Mouse (Mus musculus): ENCODE results near the gene Sln. TPM values are rescaled to one million over a fixed set of nuclear protein-coding genes. Genes with fewer than 3 reads are reported as not detected.

Sln gene
- 0.15 and 0.49 TPM in 2 replicates for polyA plus RNA-seq (2016; fragmentation: Nextera tagmentation; extraction: Ambion mirVana)

DNA sequence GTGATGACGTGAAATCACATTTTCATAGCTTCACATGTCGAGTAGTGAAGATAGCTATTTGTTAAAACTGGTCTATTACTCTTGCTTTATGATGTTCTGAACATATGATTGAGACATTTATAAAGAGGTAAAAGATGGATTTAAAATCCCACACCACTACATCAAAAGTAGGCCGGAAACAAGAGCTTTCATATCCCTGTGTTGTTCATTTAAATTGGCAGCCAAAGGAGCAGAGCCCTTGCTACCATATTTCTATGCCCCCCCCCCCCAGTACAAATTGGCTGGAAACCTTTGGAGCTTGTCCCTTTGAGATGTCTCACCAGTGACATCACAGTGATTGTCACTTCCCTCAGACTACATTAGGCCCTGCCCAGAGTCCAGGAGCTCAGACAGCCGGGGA lies at the start of gene Sln:
Gene Sln, plus strand, starts transcription at position 301 of the 400 bp plus-strand sequence.
- 73% methylated on average over 4 of the region's 4 CpGs for WGBS (ENCODE audit: insufficient replicate concordance)
- no peak for ATAC-seq
- no peaks in the 10 kb centered on the region for H3K9me3 ChIP-seq (replicated peaks)

DNA sequence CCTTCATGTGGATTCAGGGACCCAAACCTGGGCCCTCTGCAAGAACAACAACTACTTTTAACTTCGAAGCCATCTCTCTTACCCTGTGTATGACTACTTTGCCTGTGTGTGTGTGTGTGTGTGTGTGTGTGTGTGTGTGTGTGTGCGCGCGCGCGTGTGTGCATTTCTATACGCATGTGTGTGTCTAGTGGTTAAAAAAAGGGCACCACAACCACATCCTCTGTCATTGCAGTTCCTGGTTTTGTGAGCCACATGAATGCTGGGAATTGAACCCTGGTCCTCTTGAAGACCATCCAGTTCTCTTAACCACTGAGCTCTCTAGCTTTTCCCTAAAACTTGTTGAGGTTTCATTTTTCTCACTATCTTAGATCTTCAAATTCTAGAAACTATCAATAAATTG lies 47.0 kb upstream of the Sln start:
- no peak overlapping the region for H3K27ac ChIP-seq
- no peaks in the 10 kb centered on the region for H3K9me3 ChIP-seq (replicated peaks)
- WGBS (ENCODE audit: insufficient replicate concordance), result 84% methylated on average over 7 of the region's 7 CpGs
- H3K4me2 ChIP-seq, result no peak overlapping the region
- ATAC-seq, result no peak
- H3K9ac ChIP-seq, result no peak overlapping the region
- H3K36me3 ChIP-seq, result no peaks in the 10 kb centered on the region
- H3K27me3 ChIP-seq (replicated peaks), result no peaks in the 10 kb centered on the region
- no peak overlapping the region for H3K4me3 ChIP-seq
- H3K4me1 ChIP-seq, result peaks cover 4% of the 10 kb centered on the region; the same call in 1 of the 2 replicates

More for the DNA sequence above, at the start of gene Sln:
- no peak within 1 kb of the TSS for H3K4me2 ChIP-seq
- no peaks in the 10 kb centered on the region for H3K4me1 ChIP-seq
- H3K27me3 ChIP-seq (replicated peaks), result no peaks in the 10 kb centered on the region
- no peak within 1 kb of the TSS for H3K4me3 ChIP-seq
- H3K36me3 ChIP-seq, result no peaks in the 10 kb centered on the region
- no peak within 1 kb of the TSS for H3K27ac ChIP-seq
- no peak within 1 kb of the TSS for H3K9ac ChIP-seq

DNA sequence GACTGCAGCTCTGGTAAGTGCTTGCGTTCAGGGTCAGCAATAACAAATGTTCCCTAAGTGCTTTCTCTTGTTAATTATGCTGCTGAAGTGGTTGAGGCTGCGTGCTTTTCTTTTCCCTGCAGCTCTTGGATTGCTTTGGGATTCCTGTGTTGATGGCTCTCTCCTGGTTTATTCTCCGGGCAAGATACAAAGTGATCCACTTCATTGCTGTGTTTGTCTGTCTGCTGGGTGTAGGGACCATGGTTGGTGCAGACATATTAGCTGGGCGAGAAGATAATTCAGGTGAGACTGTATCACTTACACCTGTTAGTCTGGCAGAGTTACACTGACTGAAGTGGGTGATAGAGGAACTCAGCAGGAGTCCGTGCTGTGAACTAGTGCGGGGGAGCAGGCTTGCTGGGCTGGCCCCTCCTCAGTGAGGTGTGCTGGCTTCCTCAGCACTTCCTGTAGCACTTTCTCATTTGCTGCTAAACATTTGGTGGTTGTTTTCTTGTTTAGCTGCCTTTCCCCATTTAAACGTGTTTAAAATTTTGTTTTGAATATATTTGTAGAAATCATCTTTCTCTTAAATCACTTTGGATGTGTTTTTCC lies 43.4 kb upstream of the Sln start:
- H3K27me3 ChIP-seq (replicated peaks), result no peaks in the 10 kb centered on the region
- peaks cover 4% of the 10 kb centered on the region; the same call in 1 of the 2 replicates for H3K4me1 ChIP-seq
- H3K27ac ChIP-seq, result no peak overlapping the region
- H3K4me3 ChIP-seq, result no peak overlapping the region
- H3K9me3 ChIP-seq (replicated peaks), result no peaks in the 10 kb centered on the region
- H3K36me3 ChIP-seq, result no peaks in the 10 kb centered on the region
- H3K4me2 ChIP-seq, result no peak overlapping the region
- 28% methylated on average over 7 of the region's 7 CpGs for WGBS (ENCODE audit: insufficient replicate concordance)
- no peak for ATAC-seq
- H3K9ac ChIP-seq, result no peak overlapping the region

DNA sequence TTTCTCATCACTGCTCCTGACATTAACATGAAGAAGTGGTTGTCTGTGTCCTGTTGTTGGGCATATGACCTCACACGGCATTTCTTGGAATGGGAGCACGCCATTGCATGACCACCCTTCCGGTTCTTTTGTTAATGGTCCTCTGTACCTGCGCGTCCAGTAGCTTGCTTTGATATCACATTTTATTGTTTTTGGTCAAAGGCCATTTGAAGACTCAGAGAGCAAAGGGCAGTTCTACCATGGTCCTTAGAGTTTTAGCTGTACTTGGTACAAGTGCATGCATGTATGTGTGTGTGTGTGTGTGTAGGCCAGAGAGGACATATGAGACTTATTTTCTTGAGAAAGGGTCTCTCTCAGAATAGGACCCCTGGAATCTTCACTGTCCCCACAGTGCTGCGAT lies 36.5 kb upstream of the Sln start:
- no peak overlapping the region for H3K4me2 ChIP-seq
- no peaks in the 10 kb centered on the region for H3K4me1 ChIP-seq
- no peaks in the 10 kb centered on the region for H3K9me3 ChIP-seq (replicated peaks)
- H3K4me3 ChIP-seq, result no peak overlapping the region
- WGBS (ENCODE audit: insufficient replicate concordance), result 88% methylated on average over 6 of the region's 6 CpGs
- no peak for ATAC-seq
- no peak overlapping the region for H3K27ac ChIP-seq
- H3K9ac ChIP-seq, result no peak overlapping the region
- no peaks in the 10 kb centered on the region for H3K27me3 ChIP-seq (replicated peaks)
- H3K36me3 ChIP-seq, result no peaks in the 10 kb centered on the region

DNA sequence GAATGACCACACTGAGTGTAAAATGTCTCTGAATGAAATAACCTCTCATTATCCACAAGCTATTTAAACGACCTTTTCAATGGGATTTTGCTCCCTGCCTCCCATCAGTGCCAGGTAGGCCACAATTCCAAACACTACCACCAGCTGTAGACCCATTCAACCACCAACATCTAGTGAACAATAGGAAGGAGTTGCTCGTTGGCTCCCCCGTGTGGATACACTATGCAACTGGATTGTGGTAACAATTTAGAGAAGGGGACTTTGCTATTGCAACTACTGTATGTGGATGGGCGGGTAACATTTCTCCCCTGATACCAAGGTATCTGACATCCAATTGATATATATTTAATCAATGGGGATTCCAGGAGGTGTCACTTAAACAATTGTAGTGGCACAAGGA lies 31.2 kb upstream of the Sln start:
- no peak for ATAC-seq
- Histone ChIP-seq H3K4me3 (no peak overlapping the region), H3K4me1 (no peaks in the 10 kb centered on the region), H3K9me3 (replicated peaks) (no peaks in the 10 kb centered on the region), H3K27ac (no peak overlapping the region), H3K9ac (no peak overlapping the region), H3K4me2 (no peak overlapping the region), H3K36me3 (no peaks in the 10 kb centered on the region), H3K27me3 (replicated peaks) (no peaks in the 10 kb centered on the region)
- 14% methylated on average over 4 of the region's 4 CpGs for WGBS (ENCODE audit: insufficient replicate concordance)

DNA sequence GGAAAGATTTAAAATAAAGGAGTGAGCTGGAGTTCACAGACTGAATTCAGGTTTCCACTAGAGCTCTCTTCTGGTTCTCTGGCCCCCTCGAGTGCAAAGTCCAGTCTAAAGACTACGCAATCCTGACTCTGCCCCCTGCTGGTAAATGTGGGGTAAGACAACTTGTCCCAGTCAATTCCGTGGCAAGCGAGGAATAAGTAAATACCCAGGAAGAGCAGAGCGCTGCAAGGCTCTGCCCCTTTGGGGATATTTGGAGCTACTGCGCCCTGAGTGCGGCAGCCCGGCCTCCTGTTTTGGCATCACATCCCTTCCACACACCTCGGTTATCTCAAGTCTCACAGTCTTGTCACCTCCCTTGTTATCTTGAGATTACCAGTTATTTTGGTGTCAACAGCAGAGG lies 24.6 kb upstream of the Sln start:
- 8% methylated on average over 9 of the region's 9 CpGs for WGBS (ENCODE audit: insufficient replicate concordance)
- no peaks in the 10 kb centered on the region for H3K36me3 ChIP-seq
- no peak overlapping the region for H3K9ac ChIP-seq
- no peak overlapping the region for H3K4me3 ChIP-seq
- H3K4me1 ChIP-seq, result peaks cover 8% of the 10 kb centered on the region; the same call in 1 of the 2 replicates
- H3K27ac ChIP-seq, result no peak overlapping the region
- peak overlapping the region; percentile 15; the same call in 1 of the 2 replicates for H3K4me2 ChIP-seq
- peaks cover 18% of the 10 kb centered on the region for H3K27me3 ChIP-seq (replicated peaks)
- H3K9me3 ChIP-seq (replicated peaks), result no peaks in the 10 kb centered on the region
- 0 out of 2 replicates have a peak, but pooled peaks have one; percentile 51 for ATAC-seq

DNA sequence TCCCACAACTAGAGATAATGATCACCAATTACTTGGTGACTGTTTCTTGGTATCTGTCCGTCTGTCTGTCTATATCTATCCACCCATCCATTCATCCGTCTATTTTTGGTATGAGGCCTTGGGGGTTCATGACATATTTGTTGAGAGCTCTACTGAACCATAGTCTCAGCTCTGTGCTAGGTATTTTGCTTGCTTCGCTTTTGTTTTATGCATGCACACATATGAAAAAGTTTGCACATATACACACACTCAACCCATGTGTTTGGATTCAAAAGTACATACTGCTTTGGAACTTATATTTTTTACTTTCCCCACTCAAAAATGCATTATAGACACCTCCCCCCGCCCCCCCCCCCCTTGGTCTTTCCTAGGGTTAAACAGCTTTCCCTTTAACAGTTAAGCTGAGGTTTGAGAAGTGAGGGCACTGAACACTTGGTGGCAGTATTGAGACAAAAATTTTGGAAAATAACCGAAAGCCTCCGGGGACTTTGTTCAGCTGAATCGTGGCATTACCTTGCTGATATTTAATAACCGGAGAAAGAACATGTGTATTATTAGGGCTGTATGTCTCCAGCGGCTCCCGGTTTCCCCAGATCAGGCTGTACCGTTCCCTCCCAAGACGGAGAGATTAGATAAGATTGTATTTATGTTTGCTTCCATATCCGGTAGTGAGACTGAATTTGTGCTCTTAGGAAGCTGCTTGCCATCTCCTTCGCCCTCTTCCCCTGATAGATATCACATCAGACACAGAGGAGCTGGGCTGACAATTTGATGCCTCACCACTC lies 20.7 kb upstream of the Sln start:
- peak overlapping the region; percentile 41 for H3K4me3 ChIP-seq
- H3K9me3 ChIP-seq (replicated peaks), result no peaks in the 10 kb centered on the region
- peaks cover 8% of the 10 kb centered on the region; the same call in 1 of the 2 replicates for H3K4me1 ChIP-seq
- 15% methylated on average over 14 of the region's 14 CpGs for WGBS (ENCODE audit: insufficient replicate concordance)
- ATAC-seq, result no peak
- H3K36me3 ChIP-seq, result no peaks in the 10 kb centered on the region
- peaks cover 18% of the 10 kb centered on the region for H3K27me3 ChIP-seq (replicated peaks)
- H3K4me2 ChIP-seq, result peak overlapping the region; percentile 53
- no peak overlapping the region for H3K27ac ChIP-seq
- H3K9ac ChIP-seq, result 0 out of 2 replicates have a peak overlapping the region, but pooled peaks have one; percentile 9

DNA sequence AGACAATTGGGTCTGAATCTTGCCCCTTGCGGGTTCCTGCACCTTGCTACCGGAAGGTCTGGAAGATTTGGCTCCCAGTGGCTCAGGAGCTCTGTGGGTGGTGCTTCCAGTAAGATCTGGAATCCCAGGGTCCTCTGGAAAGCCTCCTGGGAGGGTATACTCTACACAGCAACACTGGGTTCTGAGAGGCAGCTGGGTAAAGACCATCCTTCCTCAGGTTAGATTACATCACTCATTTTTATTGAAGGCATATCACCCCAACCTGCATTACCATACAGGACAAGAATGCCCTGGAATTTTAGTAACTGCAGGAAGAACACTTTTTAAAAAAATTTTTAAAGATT lies 20.1 kb upstream of the Sln start:
- 29% methylated on average over 2 of the region's 2 CpGs for WGBS (ENCODE audit: insufficient replicate concordance)
- ATAC-seq, result no peak
- 0 out of 2 replicates have a peak overlapping the region, but pooled peaks have one; percentile 9 for H3K9ac ChIP-seq

DNA sequence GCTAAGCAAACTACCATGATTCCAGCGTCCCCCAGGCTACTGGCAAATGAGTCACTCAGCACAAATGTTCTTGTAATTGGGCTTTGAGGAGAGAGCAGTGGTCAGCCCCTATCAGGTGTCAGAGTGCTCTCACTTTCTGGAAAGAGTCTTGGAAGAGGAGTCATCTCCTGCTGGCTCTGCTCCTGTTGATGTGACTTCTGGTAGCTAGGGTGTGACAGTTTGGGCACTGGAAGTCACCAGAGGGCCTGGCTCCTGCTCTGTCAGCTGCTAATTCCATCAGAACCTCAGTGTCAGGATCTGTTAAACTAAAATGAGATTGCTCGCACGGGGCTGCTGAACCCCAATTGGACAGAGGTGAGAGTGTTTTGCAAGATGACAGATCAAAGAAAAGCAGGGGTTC lies 14.9 kb upstream of the Sln start:
- no peak overlapping the region for H3K27ac ChIP-seq
- no peak overlapping the region for H3K4me3 ChIP-seq
- no peak overlapping the region for H3K4me2 ChIP-seq
- no peaks in the 10 kb centered on the region for H3K27me3 ChIP-seq (replicated peaks)
- H3K36me3 ChIP-seq, result no peaks in the 10 kb centered on the region
- no peaks in the 10 kb centered on the region for H3K4me1 ChIP-seq
- 33% methylated on average over 3 of the region's 3 CpGs for WGBS (ENCODE audit: insufficient replicate concordance)
- H3K9me3 ChIP-seq (replicated peaks), result no peaks in the 10 kb centered on the region
- no peak for ATAC-seq
- no peak overlapping the region for H3K9ac ChIP-seq

More for the DNA sequence above, 20.1 kb upstream of the Sln start:
- Histone ChIP-seq H3K27me3 (replicated peaks) (peaks cover 18% of the 10 kb centered on the region), H3K27ac (no peak overlapping the region), H3K36me3 (no peaks in the 10 kb centered on the region), H3K4me1 (peaks cover 8% of the 10 kb centered on the region; the same call in 1 of the 2 replicates), H3K4me2 (peak overlapping the region; percentile 53), H3K9me3 (replicated peaks) (no peaks in the 10 kb centered on the region), H3K4me3 (peak overlapping the region; percentile 41)

DNA sequence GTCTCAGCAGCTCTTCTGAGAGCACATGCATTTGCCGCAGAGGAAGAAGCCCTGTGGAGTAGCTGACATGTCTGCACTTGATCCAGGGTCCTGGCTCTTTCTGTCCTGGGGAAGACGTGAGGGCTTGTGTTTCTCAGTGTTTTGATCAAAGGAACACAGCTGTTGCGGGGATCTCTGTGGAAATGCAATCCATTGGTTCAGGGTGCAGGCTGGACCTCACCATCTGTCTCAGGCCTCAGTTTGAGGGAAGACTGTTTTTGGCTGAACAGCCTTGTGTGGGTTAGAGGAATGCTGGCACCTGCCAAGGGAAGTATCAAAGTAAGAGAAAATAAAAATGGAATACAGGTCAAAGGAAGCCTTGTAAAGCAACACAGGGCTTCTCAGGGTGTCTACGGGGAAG lies 14.0 kb upstream of the Sln start:
- WGBS (ENCODE audit: insufficient replicate concordance), result 66% methylated on average over 4 of the region's 4 CpGs
- H3K4me2 ChIP-seq, result no peak overlapping the region
- H3K27me3 ChIP-seq (replicated peaks), result no peaks in the 10 kb centered on the region
- H3K4me1 ChIP-seq, result no peaks in the 10 kb centered on the region
- H3K9ac ChIP-seq, result no peak overlapping the region
- ATAC-seq, result no peak
- no peak overlapping the region for H3K27ac ChIP-seq
- H3K4me3 ChIP-seq, result no peak overlapping the region
- no peaks in the 10 kb centered on the region for H3K9me3 ChIP-seq (replicated peaks)
- no peaks in the 10 kb centered on the region for H3K36me3 ChIP-seq

DNA sequence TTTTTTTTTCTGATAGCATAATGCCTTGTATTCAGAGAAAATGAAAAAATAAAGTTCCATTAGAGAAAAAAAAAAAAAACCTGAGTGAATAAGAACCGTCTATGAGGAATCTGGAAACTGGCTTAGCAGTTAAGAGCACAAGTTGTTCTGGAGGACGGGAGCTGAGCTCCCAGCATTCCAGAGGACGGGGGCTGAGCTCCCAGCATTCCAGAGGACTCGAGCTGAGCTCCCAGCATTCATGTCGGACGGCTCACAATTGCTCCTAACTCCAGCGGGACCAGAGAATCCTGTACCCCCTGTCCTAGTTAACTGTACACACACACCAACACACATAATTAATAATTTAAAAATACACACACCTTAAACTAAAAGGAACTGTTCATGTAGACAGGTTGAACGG lies 11.1 kb upstream of the Sln start:
- Histone ChIP-seq H3K9me3 (replicated peaks) (no peaks in the 10 kb centered on the region), H3K4me2 (no peak overlapping the region), H3K4me3 (no peak overlapping the region), H3K36me3 (no peaks in the 10 kb centered on the region), H3K27me3 (replicated peaks) (no peaks in the 10 kb centered on the region), H3K27ac (no peak overlapping the region), H3K9ac (no peak overlapping the region), H3K4me1 (no peaks in the 10 kb centered on the region)
- ATAC-seq, result no peak
- 55% methylated on average over 8 of the region's 8 CpGs for WGBS (ENCODE audit: insufficient replicate concordance)

DNA sequence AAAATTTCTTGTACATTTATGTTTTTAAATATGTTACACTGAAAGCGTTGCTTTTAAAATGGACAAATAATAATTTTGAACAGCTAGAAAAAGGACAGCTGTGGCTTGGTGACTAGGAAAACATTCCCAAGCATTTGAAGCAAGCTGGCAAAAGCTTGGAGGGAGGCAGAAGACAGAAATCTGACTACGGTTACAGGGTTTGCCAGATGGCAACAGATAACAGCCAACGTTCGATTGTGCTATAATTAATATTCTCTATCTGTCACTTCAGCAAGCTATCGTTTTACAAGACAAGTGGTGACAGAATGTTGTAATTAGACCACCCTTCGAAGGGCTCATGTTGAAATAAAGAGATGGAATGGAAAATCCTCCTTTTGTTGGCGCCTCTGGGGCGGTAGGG lies 1.4 kb upstream of the Sln start:
- no peak for ATAC-seq
- Histone ChIP-seq H3K9me3 (replicated peaks) (no peaks in the 10 kb centered on the region), H3K4me2 (no peak overlapping the region), H3K4me3 (no peak overlapping the region), H3K9ac (no peak overlapping the region), H3K27me3 (replicated peaks) (no peaks in the 10 kb centered on the region), H3K27ac (no peak overlapping the region), H3K4me1 (no peaks in the 10 kb centered on the region), H3K36me3 (no peaks in the 10 kb centered on the region)
- 73% methylated on average over 8 of the region's 8 CpGs for WGBS (ENCODE audit: insufficient replicate concordance)

Data from liver, embryonic 12.5 days (tissue).